Mouse (Mus musculus) kidney, adult 18-20 months (tissue): ENCODE measurements around the gene Vwce.

Experiments
- DNase-seq: peaks from one replicate; pipeline ENCODE4 v3.0.0; 2021

The Vwce gene

DNA sequence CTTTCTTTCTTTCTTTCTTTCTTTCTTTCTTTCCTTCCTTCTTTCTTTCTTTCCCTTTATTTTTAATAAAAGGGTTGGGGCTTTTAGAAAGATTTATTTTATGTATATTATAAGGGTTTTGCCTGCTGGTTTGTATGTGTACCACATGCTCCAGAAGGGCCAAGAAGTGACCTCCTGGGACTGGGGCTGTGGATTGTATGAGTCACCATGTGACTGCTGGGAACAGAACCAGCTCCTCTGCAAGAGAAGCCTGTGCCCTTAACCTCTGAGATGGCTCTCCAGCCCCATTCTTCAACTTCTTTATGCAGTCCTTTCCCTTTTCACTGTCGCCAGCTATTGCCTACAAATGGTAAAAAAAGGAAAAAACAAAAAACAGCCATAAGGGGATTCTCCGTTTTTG lies 11.6 kb downstream of the Vwce start:
- no peak for DNase-seq

DNA sequence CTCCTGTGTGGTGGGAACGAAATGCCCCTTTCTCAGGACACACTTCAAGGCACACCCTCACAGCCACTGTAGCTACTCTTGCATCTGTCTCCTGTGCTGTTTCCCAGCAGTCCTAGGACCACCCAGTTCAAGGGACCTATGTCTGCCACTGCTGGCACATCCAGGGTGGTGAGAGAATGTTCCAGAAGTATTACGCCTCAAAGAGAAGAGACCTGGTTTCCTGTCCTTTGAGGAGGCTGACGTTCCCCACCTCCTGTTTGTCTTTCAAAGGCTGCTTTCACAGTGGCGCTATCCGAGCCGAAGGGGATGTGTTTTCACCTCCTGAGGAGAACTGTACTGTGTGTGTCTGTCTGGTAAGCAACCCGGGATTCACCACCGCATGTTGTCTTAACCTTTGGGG lies 14.1 kb downstream of the Vwce start:
- DNase-seq, result no peak

DNA sequence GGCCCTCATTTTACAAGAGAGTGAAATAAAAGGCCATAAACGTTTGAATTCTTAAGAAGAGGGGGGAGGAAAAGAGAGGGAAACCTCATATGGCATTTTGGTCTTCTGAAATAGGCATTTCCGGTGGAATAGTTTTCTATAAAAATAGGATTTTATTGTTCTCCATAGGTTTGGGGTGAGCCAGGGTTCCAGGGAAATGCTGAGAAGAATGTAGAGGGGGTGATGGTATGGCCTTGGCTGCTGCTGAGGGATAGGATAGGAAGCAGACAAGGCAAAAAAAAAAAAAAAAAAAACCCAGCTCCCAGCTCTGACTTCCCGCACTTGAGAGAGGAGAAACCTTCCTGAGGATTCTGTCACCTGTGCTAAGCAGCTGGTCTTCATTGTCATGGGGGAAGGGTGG lies 22.0 kb downstream of the Vwce start:
- DNase-seq, result no peak

DNA sequence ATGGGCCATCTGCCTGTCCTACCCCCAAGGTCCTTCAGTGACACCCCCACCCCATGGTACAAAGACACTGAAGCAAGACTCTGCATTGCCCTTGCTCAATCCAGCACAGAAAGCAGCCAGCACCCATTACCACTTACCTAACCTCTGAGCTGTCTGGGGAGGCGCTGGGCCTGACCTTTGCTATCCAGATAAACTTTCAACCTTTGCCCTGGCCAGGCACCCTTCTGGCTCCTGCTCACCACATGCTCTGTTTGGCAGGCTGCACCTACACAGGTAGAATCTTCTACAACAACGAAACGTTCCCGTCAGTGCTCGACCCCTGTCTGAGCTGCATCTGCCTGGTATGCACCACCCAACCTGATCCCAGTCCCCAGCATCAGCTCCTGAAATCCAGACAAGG lies 23.7 kb downstream of the Vwce start:
- DNase-seq, result peak; percentile 37

DNA sequence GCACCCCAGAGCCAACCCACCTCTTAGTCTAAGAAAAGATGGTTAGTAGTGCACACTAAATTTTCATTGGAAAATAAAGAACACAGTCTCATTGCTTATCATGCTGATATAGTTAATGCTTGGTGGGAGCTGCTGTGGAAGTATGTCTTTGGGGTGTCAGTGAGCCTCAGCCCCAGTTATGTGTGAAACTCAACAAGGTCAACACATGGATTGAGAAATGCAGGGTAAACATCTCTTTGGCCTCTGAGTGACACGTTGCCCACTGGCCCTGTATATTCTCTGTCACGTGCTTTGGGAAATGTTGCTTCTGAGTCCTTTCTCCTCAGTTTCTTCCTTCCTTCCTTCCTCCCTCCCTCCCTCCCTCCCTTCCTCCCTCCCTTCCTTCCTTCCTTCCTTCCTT lies 24.4 kb downstream of the Vwce start:
- DNase-seq, result no peak

DNA sequence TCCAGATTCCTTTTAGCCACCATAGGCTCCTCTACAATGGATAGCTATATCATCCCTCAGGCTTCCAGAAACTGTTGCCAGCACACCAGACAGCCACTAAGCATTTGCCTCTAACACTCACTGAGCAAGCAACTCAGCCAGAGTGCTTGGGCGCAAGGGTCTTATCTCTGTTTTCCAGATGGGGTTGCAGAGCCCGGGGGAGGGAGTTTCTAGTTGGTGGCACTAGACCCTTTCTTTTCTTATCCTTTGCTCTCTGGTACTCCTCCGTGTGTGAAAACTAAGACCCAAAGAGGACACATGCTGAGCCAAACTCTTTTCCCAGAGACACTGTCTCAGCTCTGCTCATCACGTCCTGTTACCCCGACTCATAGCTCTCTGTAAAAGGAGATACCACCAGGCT lies 27.4 kb downstream of the Vwce start:
- no peak for DNase-seq

DNA sequence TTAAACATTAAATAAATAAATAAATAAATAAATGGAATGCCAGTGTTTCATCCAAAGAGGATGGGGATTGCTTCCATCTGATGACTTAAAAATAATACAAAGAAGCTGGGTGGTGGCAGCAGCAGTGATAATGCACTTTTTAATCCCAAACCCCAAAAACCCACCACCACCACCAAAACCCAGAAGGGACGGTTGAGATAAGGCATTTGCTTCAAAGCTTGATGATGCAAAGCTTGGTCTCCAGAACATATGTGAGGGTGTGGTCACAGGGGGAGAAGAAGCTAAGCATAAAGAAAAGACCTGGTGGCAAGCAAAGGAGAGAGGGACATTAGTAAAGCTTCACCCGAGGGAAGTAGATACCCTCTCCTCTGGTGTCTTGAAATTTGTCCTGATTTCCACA lies 27.9 kb downstream of the Vwce start:
- no peak for DNase-seq

DNA sequence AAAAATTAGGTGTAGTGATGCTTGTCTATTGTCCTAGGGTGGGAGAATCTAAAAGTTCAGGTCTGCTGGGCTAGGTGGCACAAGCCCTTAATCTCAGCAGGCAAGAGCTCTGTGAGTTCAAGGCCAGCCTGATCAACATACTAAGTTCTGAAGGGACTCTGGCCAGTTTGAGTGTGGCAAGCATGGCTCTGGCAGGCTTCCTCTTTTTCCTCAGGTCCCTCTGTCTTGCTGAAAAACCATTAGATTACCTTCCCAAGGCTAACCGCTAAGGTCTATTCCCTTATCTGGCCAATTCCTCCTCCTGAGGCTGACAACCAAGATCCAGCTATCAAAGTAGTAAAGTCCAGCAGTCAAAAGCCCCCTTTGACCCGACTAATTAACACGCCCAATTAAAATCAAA lies 28.7 kb downstream of the Vwce start:
- no peak for DNase-seq

DNA sequence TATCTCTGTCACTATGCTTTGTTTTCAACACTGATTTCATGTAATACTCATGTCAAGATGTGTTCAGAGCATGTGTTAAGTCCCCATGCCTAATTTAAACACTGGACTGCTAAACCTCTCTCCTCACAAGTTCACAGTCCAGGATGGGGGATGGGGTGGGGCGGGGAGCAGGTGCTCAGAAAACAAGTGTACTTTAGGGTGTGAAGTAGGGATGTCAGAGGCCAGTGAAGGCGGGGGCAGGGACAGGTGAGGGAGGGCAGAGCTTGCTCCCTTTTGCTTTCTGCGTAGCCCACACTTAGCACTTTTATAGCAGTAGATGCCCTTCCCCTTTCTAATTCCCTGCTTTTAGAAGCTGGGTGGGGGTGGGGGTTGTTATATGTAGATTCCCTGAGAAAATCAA lies 31.1 kb downstream of the Vwce start:
- no peak for DNase-seq

DNA sequence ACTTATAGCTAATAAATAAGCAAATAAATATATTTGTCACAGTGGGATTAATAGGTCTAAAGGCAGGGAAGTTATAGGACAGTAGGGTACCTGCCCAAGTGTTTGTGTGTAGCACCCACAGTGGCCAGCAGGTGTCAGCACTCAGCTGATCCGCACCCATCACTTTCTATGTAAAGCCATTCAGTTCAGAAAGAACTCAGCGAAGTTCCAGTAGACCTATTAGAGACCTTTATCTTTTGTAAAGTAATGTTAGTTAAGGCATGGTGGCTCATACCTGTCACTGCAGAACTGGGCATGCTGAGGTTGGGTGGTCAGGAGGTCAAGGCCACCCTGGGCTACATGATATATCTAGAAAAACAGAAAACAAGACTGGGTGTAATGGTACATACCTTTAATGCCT lies 31.5 kb downstream of the Vwce start:
- DNase-seq, result peak; percentile 72

DNA sequence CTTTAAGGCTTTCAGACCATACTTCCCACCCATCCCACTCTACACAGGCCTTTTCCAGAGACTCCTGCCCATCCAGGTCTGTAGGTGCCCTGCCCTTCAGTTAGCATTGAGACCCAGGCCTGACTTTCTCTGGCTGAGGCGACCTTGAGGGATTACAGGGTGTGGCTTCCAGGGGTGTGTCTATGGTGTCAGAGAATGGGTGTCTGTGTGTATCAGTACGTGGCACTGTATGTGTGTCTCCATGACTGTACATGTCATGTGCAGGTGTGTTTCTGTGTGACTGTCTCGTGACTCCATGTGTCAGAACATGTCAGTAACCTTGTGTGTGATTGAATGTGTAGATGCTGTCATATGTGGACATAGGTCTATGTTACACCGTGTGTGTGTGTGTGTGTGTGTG lies 37.3 kb downstream of the Vwce start:
- DNase-seq, result no peak

DNA sequence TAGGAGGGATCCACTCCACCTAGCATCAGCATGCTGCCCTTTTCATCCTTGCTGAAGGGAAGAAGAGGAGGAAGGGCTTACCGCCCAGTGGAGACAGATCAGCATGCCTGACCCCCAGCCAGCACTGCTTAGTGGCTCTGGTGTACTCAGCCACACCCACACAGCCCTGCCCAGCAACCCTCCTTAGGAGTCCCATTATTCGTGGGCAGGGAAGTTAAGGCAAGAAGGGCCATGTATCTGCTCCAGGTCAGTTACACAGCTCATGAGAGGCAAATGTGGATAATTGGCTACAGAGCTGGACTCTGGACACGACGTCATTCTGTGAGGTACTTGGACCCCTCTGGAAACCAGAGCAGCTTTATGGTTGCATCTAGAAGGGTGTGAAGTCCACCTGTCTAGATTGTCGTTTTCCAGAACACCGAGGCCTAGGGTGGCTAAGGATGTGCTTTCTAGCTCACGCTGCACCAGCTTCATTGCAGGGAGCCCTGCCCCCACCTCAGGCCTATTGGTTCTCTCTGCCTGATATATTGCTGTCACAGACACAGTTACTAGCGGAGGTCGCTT lies 37.9 kb downstream of the Vwce start:
- DNase-seq, result no peak

DNA sequence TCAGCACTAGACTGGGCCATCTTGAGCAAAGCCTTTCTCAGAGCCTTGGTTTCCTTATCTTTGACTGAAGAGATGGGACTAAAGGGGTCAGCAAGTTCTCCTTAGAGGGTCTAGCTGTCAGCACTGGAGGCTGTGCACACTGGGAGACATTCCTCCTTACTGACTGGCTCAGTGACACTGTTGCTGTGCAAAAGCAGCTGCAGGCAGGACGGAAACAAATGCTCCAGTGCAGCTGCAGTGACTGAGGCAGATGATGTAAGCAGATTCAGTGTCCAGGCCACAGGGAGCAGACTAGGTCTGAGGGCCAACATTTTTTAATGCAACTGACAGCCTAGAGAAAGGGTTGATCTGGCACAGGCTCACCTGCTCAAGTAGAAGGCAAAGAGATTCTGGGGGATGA lies 39.3 kb downstream of the Vwce start:
- DNase-seq, result no peak

DNA sequence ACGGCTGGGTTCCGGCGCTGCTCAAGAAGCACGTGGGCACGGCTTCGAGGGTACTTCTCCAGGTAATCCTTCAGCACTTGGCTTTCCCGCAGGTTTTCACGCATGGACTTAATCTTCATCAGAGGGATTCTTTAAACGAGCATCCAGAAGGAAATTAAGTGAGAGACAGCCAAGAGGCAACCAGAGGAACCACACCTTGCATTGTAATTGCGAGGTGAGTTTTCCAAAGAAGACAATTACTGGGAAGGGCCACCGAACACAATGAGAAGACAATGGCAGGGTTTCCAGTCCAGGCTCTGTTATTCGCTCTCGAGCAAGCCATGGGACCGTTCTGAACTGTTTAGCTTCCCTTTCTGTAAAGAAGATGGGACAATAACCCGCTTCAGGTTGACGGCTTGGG lies 42.6 kb downstream of the Vwce start:
- no peak for DNase-seq

DNA sequence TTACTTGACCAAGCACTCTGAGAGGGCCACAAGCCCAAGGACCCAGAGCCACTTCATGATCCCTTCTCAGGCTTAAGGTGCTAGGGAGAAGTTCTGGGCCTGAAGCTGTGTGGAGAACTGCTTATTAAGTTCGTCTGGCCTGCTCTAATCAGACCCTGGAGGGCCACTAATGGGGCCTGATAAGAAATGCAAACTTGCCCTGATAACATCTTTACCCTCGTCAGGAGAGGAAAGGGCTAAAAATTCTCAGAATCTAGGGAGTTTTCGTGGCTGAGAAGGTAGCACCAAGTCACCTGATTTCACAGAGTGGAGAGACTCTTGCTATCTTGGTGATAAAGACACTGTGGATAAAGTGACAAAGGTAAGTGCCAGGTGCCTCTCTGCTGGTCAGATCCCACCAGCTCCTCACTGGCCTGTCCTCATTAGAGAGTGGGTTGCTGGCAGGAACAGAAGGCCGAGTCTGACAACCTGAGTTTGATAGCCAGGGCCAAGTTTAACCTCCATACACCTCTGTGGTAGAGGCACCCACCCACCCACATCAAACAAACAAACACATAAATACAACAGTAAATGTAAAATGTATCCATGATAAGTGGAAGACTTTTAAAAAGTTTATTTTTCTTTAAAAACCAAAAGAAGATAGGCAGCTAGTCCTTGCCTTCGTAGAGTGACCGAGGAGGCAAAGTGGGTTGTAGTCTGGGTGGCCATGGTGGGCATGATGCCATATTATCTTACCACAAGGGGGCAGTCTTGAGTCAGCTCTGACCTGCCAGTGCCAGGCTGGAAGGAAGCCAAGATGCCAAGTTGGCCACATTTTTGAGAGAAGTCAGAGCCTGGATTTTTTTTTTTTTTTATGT lies 44.1 kb downstream of the Vwce start, which contains the start of gene Pga5:
TSS of gene Pga5 (minus strand) at position 157 of the 857 bp plus-strand sequence.
- peak; percentile 87 for DNase-seq

DNA sequence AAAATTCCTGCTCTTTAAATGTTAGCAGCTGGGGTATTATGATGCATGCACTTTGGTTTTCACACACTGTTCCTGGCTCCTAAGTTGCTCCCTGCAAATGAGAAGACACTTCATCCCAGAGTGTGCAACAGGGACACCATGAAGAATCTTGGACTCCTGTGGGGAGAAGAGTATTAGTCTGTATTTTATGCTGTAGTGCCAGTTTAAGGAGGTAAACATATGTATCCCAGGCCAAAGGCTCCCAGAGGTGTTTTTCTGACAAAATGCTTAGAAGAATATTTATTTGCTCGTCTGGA lies 44.7 kb downstream of the Vwce start:
- no peak for DNase-seq

DNA sequence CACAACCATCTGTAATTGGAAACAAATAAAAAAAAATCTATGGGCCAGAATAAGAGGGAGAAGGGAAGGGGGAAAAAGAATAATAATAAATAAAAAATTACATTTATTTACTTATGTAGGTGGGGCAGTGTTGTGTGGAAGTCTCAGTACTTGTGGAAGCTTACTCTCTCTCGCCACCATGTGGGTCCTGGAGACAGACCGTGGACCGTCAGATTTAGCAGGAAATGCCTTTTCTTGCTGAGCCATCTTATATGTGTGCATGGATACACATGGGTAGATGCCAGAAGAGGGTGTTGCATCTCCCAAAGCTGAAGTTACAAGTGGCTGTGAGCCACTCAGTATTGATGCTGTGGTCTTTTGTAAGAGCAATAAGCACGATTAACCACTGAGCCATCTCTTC lies 47.6 kb downstream of the Vwce start:
- DNase-seq, result no peak

DNA sequence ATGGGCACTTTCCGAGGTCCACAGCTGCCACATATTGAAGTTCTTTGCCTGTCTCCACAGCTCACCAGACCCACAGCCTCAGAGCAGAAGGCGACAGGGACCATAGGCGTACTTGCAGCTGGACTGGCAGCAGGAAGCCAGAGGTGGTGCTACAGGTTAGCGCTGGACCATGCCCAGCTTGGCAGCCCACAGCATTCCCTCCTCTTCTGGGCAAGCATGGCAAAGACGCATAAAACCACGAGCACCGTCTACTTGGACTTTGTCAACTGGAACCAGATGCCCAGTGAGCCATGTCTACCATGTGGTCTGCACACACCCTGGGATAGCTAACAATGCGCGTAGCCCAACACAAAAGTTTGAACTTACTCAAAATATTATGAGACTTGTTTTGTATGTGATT lies 51.1 kb downstream of the Vwce start:
- DNase-seq, result peak; percentile 62

DNA sequence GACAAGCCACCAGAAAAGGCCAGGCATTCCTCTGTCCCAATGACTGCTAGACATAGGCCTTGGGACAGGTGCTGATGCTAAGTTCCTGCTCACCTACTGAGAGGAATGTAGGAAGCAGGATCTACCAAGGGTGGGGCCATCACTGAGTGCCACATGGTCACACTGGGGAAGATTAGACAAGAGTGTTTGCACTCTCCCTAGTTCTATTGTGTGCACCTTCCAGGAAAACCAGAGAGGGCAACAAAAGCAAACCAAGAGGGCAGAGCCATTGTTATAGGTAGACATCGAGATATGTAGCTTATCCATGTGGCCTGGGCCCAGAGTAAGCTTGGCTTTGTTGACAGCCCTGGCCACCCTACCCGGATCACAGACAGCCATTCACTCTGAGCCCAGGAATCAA lies 51.7 kb downstream of the Vwce start:
- no peak for DNase-seq

DNA sequence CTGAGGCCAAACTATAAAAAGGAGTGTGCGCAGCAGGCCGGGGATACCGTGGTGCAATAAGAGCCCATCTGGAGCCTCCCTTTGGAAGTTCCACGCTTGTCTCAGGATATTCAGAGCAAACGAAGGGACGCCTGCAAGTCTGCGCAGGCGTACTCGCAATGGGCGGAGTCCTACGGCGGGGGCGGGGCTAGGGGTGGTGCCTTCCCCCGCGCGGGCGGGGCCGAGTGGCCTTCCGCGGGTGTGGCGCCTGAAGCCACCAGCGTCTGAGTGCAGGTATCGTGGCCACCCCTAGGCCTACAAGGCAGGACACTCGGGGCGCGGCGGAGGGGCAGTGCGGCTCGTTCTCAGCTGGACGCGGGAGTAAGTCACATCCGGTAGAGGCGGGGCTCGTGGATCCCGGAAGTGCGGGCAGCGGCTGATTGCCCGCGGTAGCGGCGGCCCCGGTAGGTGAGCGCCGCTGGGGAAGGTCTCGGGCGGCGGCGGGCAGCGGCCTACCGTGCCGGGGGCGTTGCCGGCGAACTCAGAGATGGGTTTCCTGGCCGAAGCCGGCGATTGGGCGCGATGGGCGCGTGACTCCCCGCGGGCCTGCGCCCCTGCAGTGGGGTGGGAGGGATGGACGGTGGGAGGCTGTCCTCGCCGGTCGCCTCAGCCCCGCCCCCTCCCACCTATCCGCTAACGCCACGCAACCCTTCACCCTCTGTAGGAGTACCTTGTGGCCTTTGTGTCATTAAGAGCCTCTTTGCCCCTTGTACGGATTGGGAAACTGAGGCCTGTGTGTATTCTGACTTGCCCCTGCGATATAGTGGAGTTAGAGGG lies 54.7 kb downstream of the Vwce start, which contains the start of gene Vps37c:
TSS of gene Vps37c (plus strand) at position 199 of the 816 bp plus-strand sequence.
- DNase-seq, result peak; percentile 97

DNA sequence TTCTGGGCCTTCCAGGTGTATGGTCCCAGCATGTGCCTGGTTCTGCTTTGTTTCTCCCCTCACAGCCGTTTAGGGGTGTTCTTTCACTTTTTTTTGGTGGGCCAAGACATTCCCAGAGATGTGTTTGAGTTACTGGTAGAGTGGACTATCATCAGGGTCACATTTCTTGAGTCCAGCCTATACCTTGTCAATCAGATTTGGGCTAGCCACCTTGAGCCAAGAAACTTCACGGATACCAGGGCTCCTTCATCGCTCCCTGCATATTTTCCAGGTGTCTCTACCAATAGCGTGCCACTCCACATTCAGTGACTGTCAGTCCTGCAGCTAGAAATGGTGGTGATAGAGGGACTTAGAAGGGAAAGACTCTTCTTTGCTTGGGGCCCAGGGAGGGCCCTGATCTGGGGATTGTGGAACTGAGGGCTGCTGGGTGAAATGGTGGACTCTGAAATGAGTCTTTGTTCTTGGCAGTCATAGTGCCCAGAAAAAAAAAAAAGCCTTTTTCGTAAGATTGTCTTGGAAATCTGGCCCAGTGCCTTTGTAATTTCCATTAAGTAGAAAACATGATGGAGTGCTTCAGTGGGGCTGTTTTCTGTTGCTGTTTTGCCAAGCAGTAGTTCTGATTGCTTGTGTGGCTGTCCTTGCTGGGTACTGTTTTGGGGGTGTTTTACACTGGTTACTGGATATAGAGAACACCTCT lies 55.6 kb downstream of the Vwce start:
- peak; percentile 33 for DNase-seq

DNA sequence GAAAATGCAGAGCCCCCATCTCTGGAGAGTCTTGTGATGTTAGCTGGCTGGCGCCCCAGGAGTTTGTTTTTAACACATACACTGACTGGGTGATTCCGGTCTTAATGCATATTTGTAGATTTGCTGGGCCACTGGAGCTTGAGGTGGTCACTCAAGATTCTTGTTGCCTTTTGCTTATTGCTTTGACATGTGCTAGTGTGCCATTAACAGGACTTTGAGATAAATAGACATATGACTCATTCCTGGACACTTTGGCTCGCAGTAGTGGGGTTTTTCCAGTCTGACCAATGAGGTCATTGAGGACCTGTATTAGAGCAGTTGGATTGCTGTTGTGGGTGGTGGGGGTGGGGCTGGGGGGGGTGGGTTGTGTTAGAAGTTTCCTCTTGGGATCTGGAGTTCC lies 56.3 kb downstream of the Vwce start:
- DNase-seq, result peak; percentile 43

DNA sequence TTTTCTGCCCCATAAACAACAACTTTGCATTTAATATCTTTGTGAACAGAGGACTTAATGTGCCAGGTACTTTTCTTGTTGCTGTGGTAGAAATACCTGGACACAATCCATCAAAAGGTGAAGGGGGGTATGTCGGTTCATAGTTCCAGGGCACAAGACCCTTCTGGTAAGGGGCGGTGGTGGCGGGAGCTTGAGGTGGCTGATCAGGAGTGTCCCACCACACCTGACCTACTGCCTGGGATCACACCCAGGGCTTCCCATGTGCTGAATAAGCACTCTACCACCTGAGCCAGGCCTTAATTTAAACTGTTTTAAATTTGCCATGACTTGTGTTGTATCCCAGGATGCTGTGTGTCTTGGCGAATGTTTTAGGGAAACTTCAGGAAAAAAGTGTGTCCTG lies 57.1 kb downstream of the Vwce start:
- DNase-seq, result no peak
